Mouse (Mus musculus) lung, embryonic 14.5 days (tissue): ENCODE data around the gene Gucd1. TPM values are rescaled to one million over a fixed set of nuclear protein-coding genes. Genes with fewer than 3 reads are reported as not detected.

Experiments used
- ATAC-seq: fragments of 200-750 bp; cut with Nextera tagmentation; 2 replicates; pipeline ENCODE4 v1.8.0; 2017; ENCODE audit warnings: mild to moderate bottlenecking, moderate TSS enrichment, moderate library complexity; ENCODE audit not compliant: insufficient read depth
- DNase-seq: peaks from one replicate; pipeline ENCODE4 v3.0.0-alpha.2; 2015
- H3K27ac ChIP-seq: fragments of 300-500 bp; sonication (generic); 2 replicates; pipeline ENCODE4 v1.5.1; 2014; ENCODE audit warnings: low read depth, mild to moderate bottlenecking, moderate library complexity
- H3K27me3 ChIP-seq: fragments of 300-500 bp; sonication (generic); 2 replicates; pipeline ENCODE4 v1.6.1; 2014; ENCODE audit warnings: low read length, control low read depth; ENCODE audit not compliant: insufficient read depth
- H3K36me3 ChIP-seq: fragments of 300-500 bp; sonication (generic); 2 replicates; pipeline ENCODE4 v1.6.1; 2014; ENCODE audit warnings: control low read depth; ENCODE audit not compliant: insufficient read depth
- H3K4me1 ChIP-seq: fragments of 300-500 bp; sonication (generic); 2 replicates; pipeline ENCODE4 v1.6.1; 2014; ENCODE audit warnings: antibody characterized with exemption, control low read depth; ENCODE audit not compliant: insufficient read depth
- H3K4me2 ChIP-seq: fragments of 300-500 bp; sonication (generic); 2 replicates; pipeline ENCODE4 v1.6.1; 2014; ENCODE audit warnings: mild to moderate bottlenecking
- H3K4me3 ChIP-seq: fragments of 300-500 bp; sonication (generic); 2 replicates; pipeline ENCODE4 v1.5.1; 2014; ENCODE audit warnings: low read depth, low read length
- H3K9ac ChIP-seq: fragments of 300-500 bp; sonication (generic); 2 replicates; pipeline ENCODE4 v1.6.1; 2014
- H3K9me3 ChIP-seq: fragments of 300-500 bp; sonication (generic); 2 replicates; pipeline ENCODE4 v1.6.1; 2016; ENCODE audit warnings: low read depth, low read length, control low read depth
- CTCF ChIP-seq: IDR thresholded peaks from 2 replicates; pipeline ENCODE4 v1.5.1; 2016; ENCODE audit warnings: antibody characterized with exemption, low read depth
- WGBS: fragments of 180-500 bp; shearing (Covaris S2); extraction: QIAGEN DNeasy Blood & Tissue Kit; methylation state at CpG from one replicate; pipeline ENCODE4 v1.1.7; 2014; 5-methylcytosine and 5-hydroxymethylcytosine counted together
- polyA plus RNA-seq: library from polyadenylated mRNA; unstranded; fragments of >200 nt; fragmentation: Nextera tagmentation; extraction: Ambion mirVana; gene quantifications from 2 replicates; pipeline ENCODE4 v1.2.1, GENCODE M21; 2014

Gene Gucd1
- polyA plus RNA-seq, 1 experiment from 2014 or later: 32.6 TPM

- no peak for ATAC-seq
- TF ChIP-seq CTCF: no peak
Measured at GRCm38 (mm10) chr10:75521643-75522042, 3.9 kb upstream of the Gucd1 start.

GRCm38 (mm10) chr10:75520581-75520980 is 2.8 kb upstream of the Gucd1 start:
- H3K36me3 ChIP-seq: peaks cover 58% of the 10 kb centered on the region
- no peak overlapping the region for H3K4me3 ChIP-seq
- 0 out of 2 replicates have a peak, but pooled peaks cover 6% of the 10 kb centered on the region for H3K4me1 ChIP-seq
- H3K27ac ChIP-seq: no peak overlapping the region
- DNase-seq (no peak), ATAC-seq (no peak)
- H3K9ac ChIP-seq: no peak overlapping the region
- no peak overlapping the region for H3K4me2 ChIP-seq
- H3K9me3 ChIP-seq: no peaks in the 10 kb centered on the region
- TF ChIP-seq CTCF: no peak
- no peaks in the 10 kb centered on the region for H3K27me3 ChIP-seq
- WGBS: 90% methylated on average over 5 of the region's 5 CpGs

More at GRCm38 (mm10) chr10:75521643-75522042, 3.9 kb upstream of the Gucd1 start:
- no peaks in the 10 kb centered on the region for H3K27me3 ChIP-seq
- H3K9ac ChIP-seq: no peak overlapping the region
- no peak overlapping the region for H3K4me3 ChIP-seq
- H3K36me3 ChIP-seq: peaks cover 65% of the 10 kb centered on the region
- DNase-seq: no peak
- H3K9me3 ChIP-seq: no peaks in the 10 kb centered on the region
- 89% methylated on average over 4 of the region's 4 CpGs for WGBS
- no peak overlapping the region for H3K4me2 ChIP-seq
- H3K27ac ChIP-seq: no peak overlapping the region
- 0 out of 2 replicates have a peak, but pooled peaks cover 6% of the 10 kb centered on the region for H3K4me1 ChIP-seq

- Histone ChIP-seq H3K27ac (peak within 1 kb of the TSS; percentile 99), H3K9ac (peak within 1 kb of the TSS; percentile 82), H3K9me3 (no peaks in the 10 kb centered on the region), H3K4me2 (peak within 1 kb of the TSS; percentile 95), H3K36me3 (peaks cover 30% of the 10 kb centered on the region), H3K4me1 (0 out of 2 replicates have a peak, but pooled peaks cover 6% of the 10 kb centered on the region), H3K27me3 (no peaks in the 10 kb centered on the region), H3K4me3 (peak within 1 kb of the TSS; percentile 66)
- DNase-seq (peak; percentile 98), ATAC-seq (peak; percentile 93)
- under 1% methylated on average over 52 of the region's 52 CpGs for WGBS
- no peak for TF ChIP-seq CTCF
Measured at GRCm38 (mm10) chr10:75517073-75517757, 557 bp downstream of the Gucd1 start, which contains the start of gene Snrpd3. Gene Snrpd3, plus strand, starts transcription at chr10:75517551.

GRCm38 (mm10) chr10:75516724-75517072 is 1.1 kb downstream of the Gucd1 start:
- TF ChIP-seq CTCF: no peak
- 1% methylated on average over 12 of the region's 12 CpGs for WGBS
- H3K27ac ChIP-seq: peak overlapping the region; percentile 99
- H3K9ac ChIP-seq: peak overlapping the region; percentile 82
- H3K4me1 ChIP-seq: 0 out of 2 replicates have a peak, but pooled peaks cover 6% of the 10 kb centered on the region
- peak overlapping the region; percentile 95 for H3K4me2 ChIP-seq
- peaks cover 28% of the 10 kb centered on the region for H3K36me3 ChIP-seq
- no peak for DNase-seq
- peak overlapping the region; percentile 66 for H3K4me3 ChIP-seq
- H3K27me3 ChIP-seq: no peaks in the 10 kb centered on the region
- no peaks in the 10 kb centered on the region for H3K9me3 ChIP-seq
- no peak for ATAC-seq

GRCm38 (mm10) chr10:75516038-75516723 is 1.6 kb downstream of the Gucd1 start:
- H3K36me3 ChIP-seq: peaks cover 28% of the 10 kb centered on the region
- no peaks in the 10 kb centered on the region for H3K9me3 ChIP-seq
- peak overlapping the region; percentile 95 for H3K4me2 ChIP-seq
- 0 out of 2 replicates have a peak, but pooled peaks cover 6% of the 10 kb centered on the region for H3K4me1 ChIP-seq
- peak overlapping the region; percentile 82 for H3K9ac ChIP-seq
- H3K4me3 ChIP-seq: peak overlapping the region; percentile 66
- DNase-seq: no peak
- 22% methylated on average over 8 of the region's 8 CpGs for WGBS
- TF ChIP-seq CTCF: no peak
- peak overlapping the region; percentile 99 for H3K27ac ChIP-seq
- ATAC-seq: no peak
- no peaks in the 10 kb centered on the region for H3K27me3 ChIP-seq

- H3K36me3 ChIP-seq: peaks cover 28% of the 10 kb centered on the region
- no peaks in the 10 kb centered on the region for H3K27me3 ChIP-seq
- no peaks in the 10 kb centered on the region for H3K9me3 ChIP-seq
- DNase-seq (no peak), ATAC-seq (no peak)
- H3K9ac ChIP-seq: 0 out of 2 replicates have a peak overlapping the region, but pooled peaks have one; percentile 82
- no peak for TF ChIP-seq CTCF
- H3K27ac ChIP-seq: peak overlapping the region; percentile 42; the same call in 1 of the 2 replicates
- peak overlapping the region; percentile 66 for H3K4me3 ChIP-seq
- 77% methylated on average over 4 of the region's 4 CpGs for WGBS
- 0 out of 2 replicates have a peak, but pooled peaks cover 6% of the 10 kb centered on the region for H3K4me1 ChIP-seq
- peak overlapping the region; percentile 95 for H3K4me2 ChIP-seq
Measured at GRCm38 (mm10) chr10:75515216-75516037, 2.3 kb downstream of the Gucd1 start.
